Mouse (Mus musculus) heart, adult 2 months (tissue): Measurements from ENCODE around the gene Gria2. TPM values are rescaled to one million over a fixed set of nuclear protein-coding genes. Genes with fewer than 3 reads are reported as not detected.

ENCODE experiments used
- DNase-seq, 2 experiments: peaks; one replicate each; pipeline ENCODE4 v3.0.0; 2021
- H3K27ac ChIP-seq: fragments of 200-600 bp; 2 replicates; pipeline ENCODE4 v1.8.1; 2022
- H3K27me3 ChIP-seq: fragments of 200-500 bp; 2 replicates; pipeline ENCODE4 v1.6.1; 2012; ENCODE audit warnings: mild to moderate bottlenecking, low read length, inconsistent platforms, mixed read lengths; ENCODE audit not compliant: control insufficient read depth, insufficient read depth
- H3K36me3 ChIP-seq: fragments of 200-500 bp; 2 replicates; pipeline ENCODE4 v1.6.1; 2012; ENCODE audit warnings: low read length, inconsistent platforms; ENCODE audit not compliant: control insufficient read depth, insufficient read depth
- H3K4me1 ChIP-seq: fragments of 200-500 bp; 2 replicates; pipeline ENCODE4 v1.6.1; 2011; ENCODE audit warnings: low read length; ENCODE audit not compliant: control insufficient read depth, insufficient read depth
- H3K4me3 ChIP-seq: fragments of 200-600 bp; 2 replicates; pipeline ENCODE4 v1.8.1; 2022
- H3K79me2 ChIP-seq: fragments of 200-500 bp; replicated peaks from 2 replicates; pipeline ENCODE4 v1.6.1; 2012; ENCODE audit warnings: mild to moderate bottlenecking, inconsistent platforms, low read length, moderate library complexity, mixed read lengths; ENCODE audit not compliant: control insufficient read depth, insufficient read depth
- H3K9ac ChIP-seq: fragments of 200-500 bp; 2 replicates; pipeline ENCODE4 v1.6.1; 2012; ENCODE audit warnings: low read depth, mild to moderate bottlenecking, control low read depth, inconsistent platforms, low read length, mixed read lengths
- CTCF ChIP-seq: fragments of 200-600 bp; IDR thresholded peaks from 2 replicates; pipeline ENCODE4 v1.8.1; 2022; ENCODE audit warnings: antibody characterized with exemption, mild to moderate bottlenecking, moderate library complexity
- EP300 ChIP-seq: fragments of 200-500 bp; IDR thresholded peaks from 2 replicates; pipeline ENCODE4 v1.6.1; 2011; ENCODE audit warnings: low read depth, low read length, control low read depth; ENCODE audit not compliant: insufficient read depth
- POLR2A ChIP-seq: fragments of 200-500 bp; IDR thresholded peaks from 2 replicates; pipeline ENCODE4 v1.6.1; 2011; ENCODE audit warnings: mild to moderate bottlenecking, low read depth, low read length, control low read depth; ENCODE audit not compliant: insufficient read depth
- WGBS: fragments of 180-500 bp; shearing (Covaris S2); methylation state at CpG from one replicate; pipeline ENCODE4 v1.1.7; 2018; 5-methylcytosine and 5-hydroxymethylcytosine counted together
- intact Hi-C: fragments of 180-260 bp; cut with DNase I; formaldehyde crosslinking; loops from one replicate; pipeline ENCODE4 v1.15.1; 2025
- polyA plus RNA-seq: library from polyadenylated mRNA; depleted of rRNA; stranded (reverse); fragments of >200 nt; gene quantifications from 2 replicates; pipeline ENCODE4 v1.2.3, GENCODE M21; 2012
- total RNA-seq, 2 experiments: library from RNA; stranded (reverse); gene quantifications; 2 replicates each; pipeline ENCODE4 v1.2.3; 2021

Gene Gria2
- total and polyA plus RNA-seq, 3 experiments: 0.09 TPM; not detected in 2

DNA sequence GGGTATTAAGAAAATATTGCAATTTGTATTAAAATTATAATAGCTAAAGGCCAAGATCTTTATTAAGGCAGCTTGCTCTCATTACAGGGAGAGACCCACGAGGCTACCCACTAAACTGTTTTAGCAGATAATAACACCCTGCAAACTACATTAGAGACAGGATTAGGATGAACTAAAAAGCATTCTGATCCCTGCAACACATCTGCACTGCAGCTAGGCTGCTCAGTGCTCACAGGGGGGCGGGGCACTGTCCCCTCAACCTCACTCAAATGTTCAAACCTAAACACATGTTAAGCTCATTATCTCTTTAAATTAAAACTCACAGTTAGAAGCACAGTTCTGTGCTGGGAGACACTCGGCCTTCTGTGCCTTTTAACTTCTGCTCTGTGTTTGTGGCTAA lies 89.5 kb downstream of the Gria2 start:
- WGBS: 50% methylated on average over 3 of the region's 3 CpGs
- Histone ChIP-seq H3K27me3 (no peaks in the 10 kb centered on the region), H3K4me3 (no peak overlapping the region), H3K36me3 (no peaks in the 10 kb centered on the region), H3K4me1 (no peaks in the 10 kb centered on the region), H3K79me2 (no peaks in the 10 kb centered on the region), H3K27ac (no peak overlapping the region), H3K9ac (no peak overlapping the region)
- DNase-seq: no peak
- no peak for TF ChIP-seq EP300
- TF ChIP-seq CTCF: no peak
- TF ChIP-seq POLR2A: no peak
- intact Hi-C loops: no loop called here

DNA sequence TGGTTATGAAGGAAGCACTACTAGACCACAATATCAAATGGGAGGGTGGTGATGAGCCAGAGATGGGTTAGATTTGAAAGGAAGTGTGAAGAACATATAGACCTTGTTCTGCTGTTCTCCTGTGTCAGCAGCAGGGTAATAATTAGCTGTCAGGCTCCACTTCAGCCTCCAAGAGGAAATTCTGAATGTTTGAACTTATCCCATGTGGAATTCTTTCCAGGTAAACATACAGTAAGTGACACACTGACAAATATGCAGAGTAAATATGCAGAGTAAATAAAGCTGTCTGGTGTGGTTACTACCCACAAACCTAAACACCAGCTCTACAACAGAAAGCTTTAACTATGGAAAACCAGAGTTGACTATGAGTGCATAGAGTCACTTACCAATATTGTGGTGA lies 93.6 kb downstream of the Gria2 start:
- Histone ChIP-seq H3K79me2 (no peaks in the 10 kb centered on the region), H3K4me3 (no peak overlapping the region), H3K27me3 (no peaks in the 10 kb centered on the region), H3K27ac (no peak overlapping the region), H3K36me3 (no peaks in the 10 kb centered on the region), H3K4me1 (no peaks in the 10 kb centered on the region), H3K9ac (no peak overlapping the region)
- intact Hi-C loops: no loop called here
- no peak for DNase-seq
- TF ChIP-seq EP300 (no peak), CTCF (no peak), POLR2A (no peak)

DNA sequence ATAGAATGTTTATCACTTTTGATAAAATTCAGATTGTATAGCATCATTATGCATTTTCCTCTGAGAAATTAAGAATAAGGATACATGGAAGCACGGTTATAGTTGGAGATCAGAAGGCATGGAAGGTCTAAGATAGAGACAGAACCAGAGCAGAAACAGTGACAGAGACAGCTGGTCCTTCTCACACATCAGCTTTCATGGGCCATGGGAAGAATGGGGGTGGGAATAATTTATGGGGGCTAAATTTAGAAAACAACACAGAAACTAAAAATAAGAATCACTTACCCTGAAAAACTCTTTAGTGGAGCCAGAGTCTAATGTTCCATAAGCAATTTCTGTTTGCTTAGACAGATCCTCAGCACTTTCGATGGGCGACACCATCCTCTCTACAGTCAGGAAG lies 100.5 kb downstream of the Gria2 start:
- H3K4me1 ChIP-seq: no peaks in the 10 kb centered on the region
- TF ChIP-seq EP300 (no peak), POLR2A (no peak), CTCF (no peak)
- H3K36me3 ChIP-seq: no peaks in the 10 kb centered on the region
- no peaks in the 10 kb centered on the region for H3K27me3 ChIP-seq
- H3K9ac ChIP-seq: no peak overlapping the region
- no peak overlapping the region for H3K27ac ChIP-seq
- H3K79me2 ChIP-seq: no peaks in the 10 kb centered on the region
- no peak for DNase-seq
- WGBS: 74% methylated on average over 3 of the region's 3 CpGs
- H3K4me3 ChIP-seq: no peak overlapping the region
- intact Hi-C loops: no loop called here

DNA sequence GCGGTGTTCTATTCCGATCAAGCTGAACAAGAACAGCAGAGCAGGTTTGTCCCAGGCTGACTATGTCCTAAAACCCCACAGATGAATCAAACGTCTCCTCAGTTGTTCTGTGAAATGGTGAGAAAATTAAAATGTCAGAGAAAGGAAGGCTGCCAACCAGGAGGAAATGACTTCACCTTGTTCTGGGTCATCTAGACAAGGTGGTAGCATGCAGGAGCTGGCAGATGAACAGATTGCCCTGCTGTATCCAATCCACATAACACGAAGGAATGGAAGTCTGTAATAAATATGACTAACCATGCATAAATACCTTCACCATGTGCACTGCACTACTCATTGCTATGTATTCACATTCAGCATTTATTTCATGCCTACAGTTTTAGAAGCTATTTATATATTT lies 105.1 kb downstream of the Gria2 start:
- Histone ChIP-seq H3K27me3 (no peaks in the 10 kb centered on the region), H3K79me2 (no peaks in the 10 kb centered on the region)
- intact Hi-C loops: no loop called here

DNA sequence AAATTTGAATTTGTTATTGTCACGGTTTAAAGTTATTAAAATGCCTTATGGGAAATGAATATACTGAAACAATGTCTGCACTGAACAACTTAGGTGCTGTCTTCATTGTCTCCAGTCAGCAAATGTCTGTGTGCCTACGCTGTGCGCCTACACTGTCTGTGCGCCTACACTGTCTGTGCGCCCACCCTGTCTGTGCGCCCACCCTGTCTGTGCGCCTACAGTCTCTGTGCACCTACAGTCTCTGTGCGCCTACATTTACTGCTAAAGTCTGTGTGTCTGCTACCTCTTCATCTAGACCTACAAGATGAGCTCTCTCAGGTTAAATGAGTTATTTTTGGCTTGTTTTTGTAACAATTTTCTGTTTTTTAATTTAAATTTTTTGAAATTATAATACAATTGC lies 107.7 kb downstream of the Gria2 start:
- 98% methylated on average over 8 of the region's 8 CpGs for WGBS
- H3K9ac ChIP-seq: no peak overlapping the region
- no peaks in the 10 kb centered on the region for H3K36me3 ChIP-seq
- intact Hi-C loops: no loop called here
- H3K27ac ChIP-seq: no peak overlapping the region
- no peaks in the 10 kb centered on the region for H3K27me3 ChIP-seq
- no peaks in the 10 kb centered on the region for H3K4me1 ChIP-seq
- DNase-seq: no peak
- no peak overlapping the region for H3K4me3 ChIP-seq
- H3K79me2 ChIP-seq: no peaks in the 10 kb centered on the region
- TF ChIP-seq POLR2A: no peak
- TF ChIP-seq EP300: no peak
- TF ChIP-seq CTCF: no peak

More for the DNA sequence above, 105.1 kb downstream of the Gria2 start:
- no peak for DNase-seq
- 71% methylated on average over 4 of the region's 4 CpGs for WGBS
- H3K27ac ChIP-seq: no peak overlapping the region
- H3K9ac ChIP-seq: no peak overlapping the region
- H3K4me1 ChIP-seq: no peaks in the 10 kb centered on the region
- no peak for TF ChIP-seq CTCF
- no peak for TF ChIP-seq POLR2A
- TF ChIP-seq EP300: no peak
- H3K36me3 ChIP-seq: no peaks in the 10 kb centered on the region
- no peak overlapping the region for H3K4me3 ChIP-seq

DNA sequence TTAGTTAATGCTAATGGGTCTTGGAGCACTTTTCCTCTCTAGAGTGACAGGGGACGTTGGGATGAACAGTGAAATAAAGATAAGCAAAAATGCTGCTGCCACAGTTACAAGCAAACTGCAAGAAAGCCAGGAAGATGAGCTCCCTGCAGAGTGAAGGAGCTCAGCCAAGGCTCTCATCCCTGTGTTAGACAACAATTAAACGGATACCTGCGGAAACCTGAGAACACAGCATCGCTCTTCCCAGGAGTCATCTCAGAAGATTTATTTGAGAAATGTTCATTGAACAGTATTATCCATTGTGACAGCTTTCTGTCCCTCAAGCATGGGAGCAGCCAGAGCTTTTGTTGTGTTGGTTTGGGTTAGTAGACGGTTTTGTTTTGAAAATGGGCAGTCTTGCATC lies 137.5 kb downstream of the Gria2 start:
- Histone ChIP-seq H3K9ac (no peak overlapping the region), H3K36me3 (no peaks in the 10 kb centered on the region), H3K27me3 (no peaks in the 10 kb centered on the region), H3K4me1 (no peaks in the 10 kb centered on the region), H3K4me3 (no peak overlapping the region), H3K27ac (no peak overlapping the region), H3K79me2 (no peaks in the 10 kb centered on the region)
- 67% methylated on average over 5 of the region's 5 CpGs for WGBS
- intact Hi-C loops: no loop called here
- DNase-seq: no peak
- TF ChIP-seq EP300 (no peak), POLR2A (no peak)
